Mouse (Mus musculus) stomach, embryonic 16.5 days (tissue): ENCODE results near the gene Gm21209. TPM values are rescaled to one million over a fixed set of nuclear protein-coding genes. Genes with fewer than 3 reads are reported as not detected.
"Not testable (repeated sequence)": the region's sequence is repeated elsewhere in the genome, so short reads cannot be mapped to it uniquely, and the experiment has no call there.

Experiments
- ATAC-seq: fragments of 200-750 bp; cut with Nextera tagmentation; 2 replicates; pipeline ENCODE4 v1.8.0; 2017; ENCODE audit warnings: moderate number of reproducible peaks, moderate TSS enrichment; ENCODE audit not compliant: insufficient read depth, low FRiP score
- H3K27ac ChIP-seq: fragments of 300-500 bp; sonication (generic); 2 replicates; pipeline ENCODE4 v1.5.1; 2014; ENCODE audit warnings: low read length
- H3K27me3 ChIP-seq: fragments of 300-500 bp; sonication (generic); 2 replicates; pipeline ENCODE4 v1.6.1; 2014; ENCODE audit warnings: low read length, control low read depth, mixed read lengths; ENCODE audit not compliant: control insufficient read depth, insufficient read depth
- H3K36me3 ChIP-seq: fragments of 300-500 bp; sonication (generic); 2 replicates; pipeline ENCODE4 v1.6.1; 2014; ENCODE audit warnings: low read length; ENCODE audit not compliant: control insufficient read depth, insufficient read depth
- H3K4me1 ChIP-seq: fragments of 300-500 bp; sonication (generic); 2 replicates; pipeline ENCODE4 v1.6.1; 2014; ENCODE audit warnings: low read length, control low read depth, mixed read lengths; ENCODE audit not compliant: control insufficient read depth, insufficient read depth
- H3K4me2 ChIP-seq: fragments of 300-500 bp; sonication (generic); 2 replicates; pipeline ENCODE4 v1.6.1; 2014; ENCODE audit warnings: low read depth, low read length, mixed read lengths
- H3K4me3 ChIP-seq: fragments of 300-500 bp; sonication (generic); replicated peaks from 2 replicates; pipeline ENCODE4 v1.5.1; 2014; ENCODE audit warnings: mild to moderate bottlenecking, low read length
- H3K9ac ChIP-seq: fragments of 300-500 bp; sonication (generic); 2 replicates; pipeline ENCODE4 v1.6.1; 2014; ENCODE audit warnings: low read length
- H3K9me3 ChIP-seq: fragments of 300-500 bp; sonication (generic); replicated peaks from 2 replicates; pipeline ENCODE4 v1.6.1; 2016; ENCODE audit warnings: low read length, control low read depth; ENCODE audit not compliant: control insufficient read depth
- WGBS: fragments of 180-500 bp; shearing (Covaris S2); extraction: QIAGEN DNeasy Blood & Tissue Kit; methylation state at CpG from one replicate; pipeline ENCODE4 v1.1.7; 2014; 5-methylcytosine and 5-hydroxymethylcytosine counted together
- polyA plus RNA-seq: library from polyadenylated mRNA; unstranded; fragments of >200 nt; fragmentation: Nextera tagmentation; extraction: Ambion mirVana; gene quantifications from 2 replicates; pipeline ENCODE4 v1.2.1, GENCODE M21; 2015

The Gm21209 gene
- polyA plus RNA-seq, result not detected in 2 replicates

DNA sequence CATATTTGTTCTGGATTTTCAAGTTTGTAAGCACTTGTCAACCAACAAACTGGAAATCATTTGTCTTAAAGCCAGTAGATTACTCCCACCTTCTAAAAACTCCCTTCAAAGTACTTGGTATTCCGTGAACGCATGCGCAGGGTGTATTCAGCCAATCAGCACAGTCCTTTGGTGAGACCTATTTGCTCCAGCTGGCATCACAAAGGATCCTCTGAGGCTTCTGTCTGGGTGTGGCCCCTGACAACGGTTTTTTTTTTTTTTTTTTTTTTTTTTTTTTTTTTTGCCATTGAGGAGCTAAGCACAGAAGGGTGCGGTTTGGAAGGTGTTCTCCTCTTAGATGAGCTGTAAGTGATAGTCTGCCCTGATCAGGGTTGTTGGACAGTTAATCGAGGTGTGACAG is at the start of gene Gm21209:
Gene Gm21209, plus strand, starts transcription at position 301 of the 400 bp plus-strand sequence.
- not testable (repeated sequence) for H3K9ac ChIP-seq, H3K4me1 ChIP-seq, ATAC-seq, H3K36me3 ChIP-seq, H3K4me3 ChIP-seq, H3K27me3 ChIP-seq, H3K4me2 ChIP-seq, H3K9me3 ChIP-seq, H3K27ac ChIP-seq
- no CpG with 5 or more reads among the region's 6 CpGs for WGBS
